Mouse (Mus musculus) embryonic facial prominence, embryonic 14.5 days (tissue): ENCODE results near the gene Xlr5a. TPM values are rescaled to one million over a fixed set of nuclear protein-coding genes. Genes with fewer than 3 reads are reported as not detected.
"Not testable (repeated sequence)": the region's sequence is repeated elsewhere in the genome, so short reads cannot be mapped to it uniquely, and the experiment has no call there.

ENCODE experiments used
- ATAC-seq: fragments of 200-750 bp; cut with Nextera tagmentation; 2 replicates; pipeline ENCODE4 v1.8.0; 2017; ENCODE audit warnings: low read depth, moderate number of reproducible peaks, moderate TSS enrichment
- DNase-seq: peaks from one replicate; pipeline ENCODE4 v3.0.0-alpha.2; 2015; ENCODE audit warnings: low spot score
- H3K27ac ChIP-seq: fragments of 300-500 bp; sonication (generic); replicated peaks from 2 replicates; pipeline ENCODE4 v1.5.1; 2014; ENCODE audit warnings: low read depth, mild to moderate bottlenecking, low read length, moderate library complexity
- H3K27me3 ChIP-seq: fragments of 300-500 bp; sonication (generic); replicated peaks from 2 replicates; pipeline ENCODE4 v1.6.1; 2014; ENCODE audit warnings: low read length; ENCODE audit not compliant: control insufficient read depth, insufficient read depth
- H3K36me3 ChIP-seq: fragments of 300-500 bp; sonication (generic); 2 replicates; pipeline ENCODE4 v1.6.1; 2014; ENCODE audit warnings: low read length, mixed read lengths; ENCODE audit not compliant: control insufficient read depth, insufficient read depth
- H3K4me1 ChIP-seq: fragments of 300-500 bp; sonication (generic); 2 replicates; pipeline ENCODE4 v1.6.1; 2014; ENCODE audit warnings: antibody characterized with exemption, low read length; ENCODE audit not compliant: control insufficient read depth, insufficient read depth
- H3K4me2 ChIP-seq: fragments of 300-500 bp; sonication (generic); 2 replicates; pipeline ENCODE4 v1.6.1; 2014; ENCODE audit warnings: low read depth, mild to moderate bottlenecking, low read length, moderate library complexity, mixed read lengths
- H3K4me3 ChIP-seq: fragments of 300-500 bp; sonication (generic); 2 replicates; pipeline ENCODE4 v1.5.1; 2014; ENCODE audit warnings: low read depth, mild to moderate bottlenecking, low read length
- H3K9ac ChIP-seq: fragments of 300-500 bp; sonication (generic); 2 replicates; pipeline ENCODE4 v1.6.1; 2014; ENCODE audit warnings: low read depth, mild to moderate bottlenecking, low read length, moderate library complexity, mixed read lengths
- H3K9me3 ChIP-seq: fragments of 300-500 bp; sonication (generic); 2 replicates; pipeline ENCODE4 v1.6.1; 2016; ENCODE audit warnings: low read length; ENCODE audit not compliant: control insufficient read depth
- WGBS: fragments of 180-500 bp; shearing (Covaris S2); extraction: QIAGEN DNeasy Blood & Tissue Kit; methylation state at CpG from one replicate; pipeline ENCODE4 v1.1.7; 2014; 5-methylcytosine and 5-hydroxymethylcytosine counted together
- polyA plus RNA-seq: library from polyadenylated mRNA; unstranded; fragments of >200 nt; fragmentation: Nextera tagmentation; extraction: Ambion mirVana; gene quantifications from 2 replicates; pipeline ENCODE4 v1.2.1, GENCODE M21; 2014

The Xlr5a gene
- polyA plus RNA-seq, 1 experiment from 2014 or later = 0.11 TPM

GRCm38 (mm10) chrX:73213819-73214564 lies 78.8 kb downstream of the Xlr5a start, which contains the start of gene Xlr4b:
Xlr4b (plus strand) TSS chrX:73214333.
- H3K4me3 ChIP-seq, ATAC-seq, H3K36me3 ChIP-seq, H3K9ac ChIP-seq, DNase-seq, H3K27me3 ChIP-seq, H3K4me2 ChIP-seq, H3K9me3 ChIP-seq, H3K4me1 ChIP-seq, H3K27ac ChIP-seq: not testable (repeated sequence)
- WGBS = 79% methylated on average over 12 of the region's 19 CpGs

GRCm38 (mm10) chrX:73191934-73192333 lies 100.8 kb downstream of the Xlr5a start, which contains the start of gene Xlr3b:
Xlr3b (plus strand) TSS chrX:73192207.
- not testable (repeated sequence) for H3K9ac ChIP-seq, H3K9me3 ChIP-seq, H3K4me3 ChIP-seq, DNase-seq, H3K36me3 ChIP-seq, ATAC-seq, H3K27ac ChIP-seq, H3K4me1 ChIP-seq, H3K27me3 ChIP-seq, H3K4me2 ChIP-seq
- 77% methylated on average over 8 of the region's 12 CpGs for WGBS

GRCm38 (mm10) chrX:73176889-73177288 lies 115.9 kb downstream of the Xlr5a start, which contains the start of gene Spin2d:
Spin2d (minus strand) TSS chrX:73176989.
- H3K27ac ChIP-seq, DNase-seq, H3K36me3 ChIP-seq, H3K4me3 ChIP-seq, H3K27me3 ChIP-seq, H3K4me2 ChIP-seq, H3K9me3 ChIP-seq, H3K4me1 ChIP-seq, ATAC-seq, H3K9ac ChIP-seq: not testable (repeated sequence)
- 82% methylated on average over 2 of the region's 15 CpGs for WGBS

GRCm38 (mm10) chrX:73149350-73149749 lies 143.4 kb downstream of the Xlr5a start, which contains the start of gene DXBay18:
DXBay18 (minus strand) TSS chrX:73149450.
- not testable (repeated sequence) for H3K9me3 ChIP-seq, H3K27ac ChIP-seq, H3K36me3 ChIP-seq, ATAC-seq, H3K4me3 ChIP-seq, H3K4me1 ChIP-seq, H3K4me2 ChIP-seq, DNase-seq, H3K9ac ChIP-seq, H3K27me3 ChIP-seq
- WGBS = no CpG with 5 or more reads among the region's 7 CpGs

- ATAC-seq, H3K4me3 ChIP-seq, H3K27me3 ChIP-seq, H3K4me2 ChIP-seq, H3K9me3 ChIP-seq, H3K4me1 ChIP-seq, H3K27ac ChIP-seq, DNase-seq, H3K36me3 ChIP-seq, H3K9ac ChIP-seq: not testable (repeated sequence)
- WGBS = no CpG with 5 or more reads among the region's 20 CpGs
Measured at GRCm38 (mm10) chrX:73148496-73148895, 144.3 kb downstream of the Xlr5a start, which contains the start of gene Xlr5b. Xlr5b (plus strand) TSS chrX:73148796.

GRCm38 (mm10) chrX:73143218-73143618 lies 149.6 kb downstream of the Xlr5a start:
- H3K4me2 ChIP-seq, H3K9me3 ChIP-seq, H3K36me3 ChIP-seq, DNase-seq, H3K4me1 ChIP-seq, H3K4me3 ChIP-seq, H3K27ac ChIP-seq, H3K27me3 ChIP-seq, H3K9ac ChIP-seq: not testable (repeated sequence)
- no CpG with 5 or more reads among the region's 7 CpGs for WGBS
- ATAC-seq = peak; percentile 41; the same call in 1 of the 2 replicates

- DNase-seq, H3K4me2 ChIP-seq, H3K27me3 ChIP-seq, H3K4me1 ChIP-seq, H3K9me3 ChIP-seq, H3K36me3 ChIP-seq, H3K27ac ChIP-seq, H3K4me3 ChIP-seq, H3K9ac ChIP-seq: not testable (repeated sequence)
- no CpG with 5 or more reads among the region's 12 CpGs for WGBS
- peak; percentile 33; the same call in 1 of the 2 replicates for ATAC-seq
Measured at GRCm38 (mm10) chrX:73122859-73123829, 169.6 kb downstream of the Xlr5a start.

- H3K36me3 ChIP-seq, DNase-seq, H3K4me2 ChIP-seq, H3K27ac ChIP-seq, H3K4me3 ChIP-seq, H3K9me3 ChIP-seq, H3K9ac ChIP-seq, H3K27me3 ChIP-seq, H3K4me1 ChIP-seq, ATAC-seq: not testable (repeated sequence)
- no CpG with 5 or more reads among the region's 7 CpGs for WGBS
Measured at GRCm38 (mm10) chrX:73116747-73117146, 176.0 kb downstream of the Xlr5a start, which contains the start of gene Gm14685. Gm14685 (plus strand) TSS chrX:73117047.
